Mouse (Mus musculus) heart, adult 18-20 months (tissue): ENCODE measurements at regions not wholly inside any gene's neighbourhood (a gene's known extent, or its start where the extent isn't known, plus 50 kb on each side); places are given as distances from the start of the nearest gene placed in this dataset.

Experiments
- DNase-seq, 2 experiments: peaks; one replicate each; pipeline ENCODE4 v3.0.0; 2021 to 2022; ENCODE audit warnings: mixed read lengths in 1 of 2

DNA sequence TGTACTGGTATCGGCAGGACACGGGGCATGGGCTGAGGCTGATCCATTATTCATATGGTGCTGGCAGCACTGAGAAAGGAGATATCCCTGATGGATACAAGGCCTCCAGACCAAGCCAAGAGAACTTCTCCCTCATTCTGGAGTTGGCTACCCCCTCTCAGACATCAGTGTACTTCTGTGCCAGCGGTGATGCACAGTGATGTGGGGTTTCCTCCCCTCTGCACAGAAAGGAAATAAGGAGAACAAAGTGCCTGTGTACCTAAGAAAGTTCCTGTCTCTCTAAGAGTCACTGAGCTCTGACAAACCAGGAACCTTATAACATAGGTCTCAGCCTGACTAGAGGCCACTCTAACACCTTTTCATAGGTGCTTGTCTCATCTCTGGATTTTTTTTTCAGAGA is 86.3 kb upstream of the 2210010C04Rik start:
- DNase-seq = no peak

DNA sequence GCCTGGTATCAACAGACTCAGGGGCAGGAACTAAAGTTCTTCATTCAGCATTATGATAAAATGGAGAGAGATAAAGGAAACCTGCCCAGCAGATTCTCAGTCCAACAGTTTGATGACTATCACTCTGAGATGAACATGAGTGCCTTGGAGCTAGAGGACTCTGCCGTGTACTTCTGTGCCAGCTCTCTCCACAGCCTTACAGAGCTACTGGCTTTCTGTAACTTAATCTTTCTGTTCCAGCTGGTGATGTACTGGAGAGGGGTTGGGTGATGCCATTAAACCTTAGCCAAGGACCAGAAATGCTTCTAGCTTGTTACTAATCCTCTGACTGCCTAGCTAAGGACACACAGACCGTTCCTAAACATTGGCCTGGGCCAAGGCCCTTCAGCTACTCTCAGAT is 83.9 kb upstream of the 2210010C04Rik start:
- no peak for DNase-seq

DNA sequence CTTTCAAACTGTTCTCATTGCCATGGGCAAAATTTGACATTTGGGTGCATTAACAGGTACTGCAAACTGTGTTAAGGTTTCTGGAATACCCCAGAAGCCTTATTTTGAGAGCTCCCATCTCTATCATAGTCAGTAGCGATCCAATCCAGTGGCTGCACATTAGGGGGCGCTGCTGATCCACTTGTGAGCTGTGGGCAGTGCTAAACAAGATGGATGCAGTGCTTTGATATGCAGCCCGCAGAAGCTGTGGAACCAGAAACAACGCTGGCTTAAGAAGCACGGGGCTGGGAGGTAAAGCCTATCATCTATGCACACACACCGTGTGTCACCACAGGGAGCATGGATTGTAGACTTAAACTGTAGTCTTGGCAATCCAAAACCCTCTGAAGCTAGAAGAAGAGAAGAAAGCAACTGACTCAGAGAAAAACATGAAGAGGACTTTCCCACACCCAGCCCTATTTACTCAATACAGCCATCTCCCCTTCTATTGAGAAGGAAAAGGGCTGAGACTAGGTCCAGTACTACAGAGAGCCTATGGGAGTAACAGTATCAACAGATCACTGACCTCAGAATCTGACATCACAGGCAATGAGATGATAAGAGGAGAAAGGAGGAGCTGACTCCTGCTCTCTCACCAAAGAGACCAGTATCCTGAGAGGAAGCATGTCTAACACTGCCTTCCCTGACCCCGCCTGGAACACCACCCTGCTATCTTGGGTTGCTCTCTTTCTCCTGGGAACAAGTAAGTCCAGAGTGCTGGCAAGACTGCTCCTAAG is 83.1 kb upstream of the 2210010C04Rik start:
- peak; percentile 66 to 82 for DNase-seq

DNA sequence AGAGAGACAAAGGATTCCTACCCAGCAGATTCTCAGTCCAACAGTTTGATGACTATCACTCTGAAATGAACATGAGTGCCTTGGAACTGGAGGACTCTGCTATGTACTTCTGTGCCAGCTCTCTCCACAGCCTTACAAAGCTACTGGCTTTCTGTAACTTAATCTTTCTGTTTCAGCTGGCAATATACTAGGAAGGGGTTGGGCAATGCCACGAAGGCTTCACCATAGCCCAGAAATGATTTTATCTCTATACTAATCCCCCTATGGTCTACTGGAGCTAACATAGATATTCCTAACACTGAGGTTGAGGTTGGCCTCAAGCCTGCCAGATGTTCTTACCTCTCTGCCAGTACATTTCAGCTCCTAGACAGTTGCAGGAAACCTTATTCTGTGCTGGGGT is 78.6 kb upstream of the 2210010C04Rik start:
- DNase-seq = no peak

DNA sequence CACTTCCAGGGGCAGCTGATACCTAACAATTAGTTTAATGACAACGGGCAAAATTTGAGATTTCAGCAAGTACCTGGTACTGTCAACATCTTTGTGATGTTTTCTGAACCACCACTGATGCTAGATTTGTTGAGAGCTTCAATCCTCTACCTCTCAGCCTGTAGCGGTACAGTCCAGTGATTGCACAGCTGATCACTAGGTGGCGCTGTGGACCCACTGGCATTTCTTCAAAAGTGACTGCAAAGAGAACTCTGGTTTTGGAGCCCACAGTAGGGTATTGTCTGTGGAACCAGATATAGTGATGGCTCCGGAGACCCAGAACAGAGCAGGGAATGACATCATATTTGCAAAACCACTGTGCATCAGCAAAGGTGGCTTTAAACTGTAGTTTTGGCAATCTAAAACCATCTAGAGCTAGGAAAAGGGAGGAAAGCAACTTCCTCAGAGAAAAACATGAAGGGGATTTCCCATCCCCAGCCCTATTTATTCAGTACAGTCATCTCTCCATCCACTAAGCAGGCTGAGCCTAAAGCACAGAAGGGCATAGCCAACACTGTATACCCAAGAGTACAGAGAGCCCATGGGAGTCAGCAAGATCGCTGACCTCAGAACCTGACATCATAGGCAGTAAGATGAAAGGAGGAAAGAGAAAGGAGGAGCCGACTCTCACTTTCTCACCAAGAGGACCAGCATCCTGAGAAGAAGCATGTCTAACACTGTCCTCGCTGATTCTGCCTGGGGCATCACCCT is 77.7 kb upstream of the 2210010C04Rik start:
- DNase-seq = peak; percentile 32 to 61

DNA sequence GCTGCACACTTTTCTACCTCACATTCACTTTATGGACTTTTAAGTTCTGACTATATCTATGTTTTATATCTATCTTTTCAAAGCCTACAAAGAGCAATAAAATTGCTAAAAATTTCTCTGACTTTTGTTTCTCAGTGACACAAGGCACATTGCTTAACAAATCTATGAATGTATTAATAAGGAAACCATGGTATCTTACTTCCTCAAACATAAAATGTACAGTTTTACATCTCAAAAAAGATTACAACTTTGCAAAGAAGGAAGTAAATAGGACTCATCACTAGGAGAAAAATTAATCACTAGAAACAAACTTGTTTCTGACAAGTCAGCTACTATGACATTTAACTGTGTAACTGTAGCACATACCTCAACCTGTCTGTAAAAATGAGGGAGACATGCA is 76.5 kb upstream of the 2210010C04Rik start:
- DNase-seq = no peak

DNA sequence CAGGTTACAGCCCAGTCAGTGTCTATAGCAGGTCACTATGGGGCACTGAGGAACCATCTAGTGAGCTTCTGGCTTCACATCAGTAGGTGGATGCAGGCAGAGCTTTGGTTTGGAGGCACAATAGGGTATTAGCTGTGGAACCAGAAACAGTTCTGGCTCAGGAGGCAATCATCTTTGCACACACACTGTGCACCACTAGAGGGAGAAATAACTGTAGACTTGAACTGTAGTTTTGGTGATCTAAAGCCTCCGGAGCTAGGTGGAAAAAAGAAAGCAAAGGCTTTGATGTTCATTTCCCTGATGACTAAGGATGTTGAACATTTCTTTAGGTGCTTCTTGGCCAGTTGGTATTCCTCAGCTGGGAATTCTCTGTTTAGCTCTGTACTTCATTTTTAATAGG is 73.6 kb upstream of the 2210010C04Rik start:
- DNase-seq = no peak

DNA sequence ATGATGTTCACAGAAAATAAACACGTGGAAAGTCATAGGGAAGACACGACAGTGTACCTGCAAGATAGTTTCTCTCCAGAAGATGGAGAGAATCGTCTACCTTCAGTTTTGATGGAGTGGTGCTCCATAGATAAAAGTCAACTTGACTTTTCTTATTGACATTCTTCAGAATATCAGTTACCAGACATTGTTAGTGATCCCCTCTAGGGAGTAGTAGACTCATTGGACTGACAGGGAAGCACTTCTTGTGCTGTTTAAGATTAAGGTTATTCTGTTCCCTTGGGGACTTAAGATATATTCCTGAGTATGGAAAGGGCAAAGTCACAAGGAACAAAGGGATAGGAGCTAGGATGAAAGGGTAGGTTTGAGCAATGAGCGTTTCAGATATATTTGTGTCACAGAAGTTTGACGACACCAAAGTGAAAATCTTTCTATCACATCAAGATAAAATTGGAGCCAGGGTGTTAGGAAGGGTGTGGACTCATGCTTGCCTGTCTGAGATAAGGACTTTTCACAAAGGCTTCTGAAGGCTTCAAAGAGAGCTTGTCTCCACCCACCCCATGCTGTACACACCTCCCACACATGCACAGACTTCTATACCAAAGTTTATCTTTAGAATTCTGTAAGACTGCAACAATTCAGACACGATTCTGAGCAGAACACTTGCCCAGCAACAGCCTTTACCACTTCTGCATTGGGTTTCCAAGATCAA is 68.5 kb upstream of the 2210010C04Rik start:
- no peak for DNase-seq

DNA sequence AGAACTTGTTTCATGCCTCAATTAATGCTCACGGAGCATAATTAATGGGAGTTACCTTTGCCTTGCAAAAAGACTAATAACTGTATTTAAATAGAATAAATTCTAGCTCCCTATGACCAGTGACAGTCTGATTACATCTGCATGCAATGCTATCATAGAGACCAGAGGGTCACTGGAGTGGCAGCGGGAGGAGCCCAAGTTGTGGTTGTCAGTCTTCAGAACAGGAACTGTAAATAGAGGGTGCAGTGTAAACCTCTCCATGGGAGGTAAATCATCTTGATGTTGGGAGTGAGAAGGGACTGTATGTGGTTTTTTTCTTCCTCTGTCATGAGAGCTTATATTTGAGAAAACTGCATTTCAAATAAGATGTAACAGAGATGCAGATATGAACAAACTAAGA is 66.7 kb upstream of the 2210010C04Rik start:
- DNase-seq = no peak

DNA sequence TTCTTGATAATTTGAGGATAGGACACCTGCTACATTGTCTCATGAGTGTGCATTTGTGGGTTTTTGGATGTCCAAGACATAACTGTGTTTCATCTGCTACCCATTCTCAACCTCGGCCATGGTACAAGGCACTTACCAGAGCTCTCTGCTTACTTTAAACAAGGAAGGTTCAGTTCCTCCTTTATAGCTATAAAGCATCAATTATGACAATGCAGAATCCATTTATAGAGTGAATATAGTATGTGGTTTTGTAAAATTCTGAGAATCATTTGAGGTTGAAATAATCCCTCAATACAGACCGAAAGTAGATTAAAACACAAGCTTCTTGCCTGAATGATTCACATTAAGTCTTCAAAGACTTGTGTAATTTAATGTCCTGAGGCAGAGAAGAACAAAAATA is 64.9 kb upstream of the 2210010C04Rik start:
- no peak for DNase-seq

DNA sequence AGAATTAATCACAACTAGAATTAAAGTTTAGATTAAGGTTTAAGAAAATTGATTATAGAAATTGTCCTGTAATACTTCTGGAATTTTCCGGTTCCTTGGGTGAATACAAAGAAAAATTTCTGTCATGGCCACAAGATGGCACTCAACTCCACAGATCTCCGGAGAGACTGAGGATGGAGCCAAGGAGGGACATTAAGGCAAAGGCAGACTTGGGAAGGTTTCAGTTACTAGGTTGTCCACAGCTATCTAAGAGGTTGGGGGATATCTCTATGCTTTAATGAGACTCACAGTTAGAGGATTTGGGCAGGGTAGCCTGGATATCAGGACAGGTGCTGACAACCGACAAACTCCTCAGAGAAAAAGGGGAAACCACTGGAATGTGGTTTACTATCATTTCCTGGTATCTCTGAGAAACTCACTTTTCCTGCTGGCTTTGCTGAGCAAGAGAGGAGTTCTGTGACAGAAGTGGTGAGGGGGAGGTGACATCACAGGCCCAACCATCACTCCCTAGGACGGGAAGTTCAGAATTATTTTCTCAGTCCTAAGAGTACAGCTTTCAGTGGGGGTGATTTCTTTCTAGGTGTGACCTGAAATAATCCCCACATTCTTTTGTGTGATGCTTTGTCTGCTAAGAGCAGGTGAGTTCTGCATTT is 56.0 kb upstream of the 2210010C04Rik start:
- DNase-seq = peak in 1 of 2 experiments; percentile 8
